In the genomic region with DNA sequence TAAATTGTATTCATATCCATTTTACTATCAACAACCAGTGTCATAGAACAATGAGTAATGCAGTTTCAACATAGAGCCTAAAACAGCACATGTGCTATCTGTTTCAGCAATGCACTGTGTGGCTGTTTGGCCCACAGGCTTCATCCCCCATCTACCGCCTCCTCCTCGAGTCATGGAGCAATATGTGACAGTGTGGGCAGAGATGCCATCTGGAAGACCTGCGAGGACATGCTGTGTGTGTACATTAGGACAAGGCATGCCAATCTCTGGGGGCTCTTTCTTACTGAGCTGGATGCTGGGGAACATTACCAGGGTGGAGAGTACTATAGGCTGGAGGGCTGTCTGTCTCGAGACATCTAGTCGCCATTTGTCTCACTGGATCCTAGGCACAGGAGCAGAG, we compare ENCODE assay signal across 20 mouse cellular contexts.
DNase-seq lines count a peak whose midpoint lies in the region; TF ChIP-seq lines count a peak whose summit lies in the region.
"Had no signal": no experiment of that assay in that cellular context is flagged by ENCODE, and none has a peak within 500 bp of the region (broad histone marks: within the 10 kb centered on the region; RNA-seq: fewer than 3 reads in every experiment).

No protein-coding gene starts in this region.

- no peak overlapping the region for H3K27ac ChIP-seq in left cerebral cortex, adult 2 months
- H3K27ac ChIP-seq: forebrain, embryonic 12.5 days; hindbrain, embryonic 13.5 days; limb, embryonic 15.5 days; liver, embryonic 15.5 days; midbrain, embryonic 13.5 days; neural tube, embryonic 13.5 days had no signal

- H3K4me3 ChIP-seq in left cerebral cortex, adult 2 months = no peak overlapping the region
- H3K4me3 ChIP-seq: forebrain, embryonic 12.5 days; hindbrain, embryonic 13.5 days; limb, embryonic 15.5 days; liver, embryonic 15.5 days; midbrain, embryonic 13.5 days; neural tube, embryonic 13.5 days had no signal

- peak; percentile 11 to 23 for DNase-seq in left cerebral cortex, adult 2 months (ENCODE audit: extremely low spot score in 1 of 2, low spot score in 2 of 2)
- no peak for DNase-seq in left cerebral cortex, adult 11 months (ENCODE audit: low spot score)
- peak; percentile 98 for DNase-seq in fat pad, adult 2 months (ENCODE audit: extremely low read depth, low read depth, low spot score)
- DNase-seq in layer of hippocampus, adult 11-12 months (ENCODE audit: low spot score) = peak; percentile 75
- DNase-seq in layer of hippocampus, postnatal 25 days (ENCODE audit: extremely low spot score in 1 of 2, low spot score in 1 of 2) = peak; percentile 16 to 43
- DNase-seq in cerebellum, adult 9-10 months = no peak
- DNase-seq in cerebellum, postnatal 36 days = no peak
- DNase-seq: adrenal gland, adult 8-10 months; cerebellum, postnatal 10 days; gastrocnemius, postnatal 36 days; heart, postnatal 10 days; kidney, adult 2 months; kidney, postnatal 14 days; thymus, postnatal 14 days had no signal

- intact Hi-C loops in left cerebral cortex, adult 2 months (cut with DNase I) = no loop called here

- TF ChIP-seq CTCF in left cerebral cortex, adult 2 months (IDR thresholded peaks at IDR 0.05) = no peak

Comparison
In these comparisons a context has a peak if more than half of its experiments do, and no peak if none do; other contexts are left out.
1. DNase-seq: peak in left cerebral cortex, adult 2 months (2 of 2), fat pad, adult 2 months (single experiment), layer of hippocampus, adult 11-12 months (single experiment) and layer of hippocampus, postnatal 25 days (2 of 2); none in left cerebral cortex, adult 11 months (single experiment), cerebellum, adult 9-10 months (single experiment) and cerebellum, postnatal 36 days (0 of 2).